Mouse (Mus musculus) lung, embryonic 16.5 days (tissue): Measurements from ENCODE around the gene Tap1. TPM values are rescaled to one million over a fixed set of nuclear protein-coding genes. Genes with fewer than 3 reads are reported as not detected.

Experiments
- ATAC-seq: fragments of 200-750 bp; cut with Nextera tagmentation; 2 replicates; pipeline ENCODE4 v1.8.0; 2017; ENCODE audit warnings: low read depth, mild to moderate bottlenecking, moderate library complexity
- H3K27ac ChIP-seq: fragments of 300-500 bp; sonication (generic); 2 replicates; pipeline ENCODE4 v1.5.1; 2014; ENCODE audit warnings: mild to moderate bottlenecking, control low read depth, low read length
- H3K27me3 ChIP-seq: fragments of 300-500 bp; sonication (generic); 2 replicates; pipeline ENCODE4 v1.6.1; 2014; ENCODE audit warnings: low read depth, low read length, mixed read lengths; ENCODE audit not compliant: control insufficient read depth, insufficient read depth
- H3K36me3 ChIP-seq: fragments of 300-500 bp; sonication (generic); 2 replicates; pipeline ENCODE4 v1.6.1; 2014; ENCODE audit warnings: low read length; ENCODE audit not compliant: control insufficient read depth, insufficient read depth
- H3K4me1 ChIP-seq: fragments of 300-500 bp; sonication (generic); replicated peaks from 2 replicates; pipeline ENCODE4 v1.6.1; 2014; ENCODE audit warnings: low read length, mixed read lengths; ENCODE audit not compliant: control insufficient read depth, insufficient read depth
- H3K4me2 ChIP-seq: fragments of 300-500 bp; sonication (generic); 2 replicates; pipeline ENCODE4 v1.6.1; 2014; ENCODE audit warnings: low read depth, low read length, control low read depth
- H3K4me3 ChIP-seq: fragments of 300-500 bp; sonication (generic); 2 replicates; pipeline ENCODE4 v1.5.1; 2014; ENCODE audit warnings: mild to moderate bottlenecking, low read length, control low read depth
- H3K9ac ChIP-seq: fragments of 300-500 bp; sonication (generic); 2 replicates; pipeline ENCODE4 v1.6.1; 2014; ENCODE audit warnings: low read length, control low read depth
- H3K9me3 ChIP-seq: fragments of 300-500 bp; sonication (generic); 2 replicates; pipeline ENCODE4 v1.6.1; 2016; ENCODE audit warnings: low read length; ENCODE audit not compliant: control insufficient read depth
- WGBS: fragments of 180-500 bp; shearing (Covaris S2); extraction: QIAGEN DNeasy Blood & Tissue Kit; methylation state at CpG from one replicate; pipeline ENCODE4 v1.1.7; 2014; 5-methylcytosine and 5-hydroxymethylcytosine counted together
- polyA plus RNA-seq: library from polyadenylated mRNA; unstranded; fragments of >200 nt; fragmentation: Nextera tagmentation; extraction: Ambion mirVana; gene quantifications from 2 replicates; pipeline ENCODE4 v1.2.1, GENCODE M21; 2015

The Tap1 gene
- polyA plus RNA-seq, 1 experiment from 2014 or later: 7.2 TPM

DNA sequence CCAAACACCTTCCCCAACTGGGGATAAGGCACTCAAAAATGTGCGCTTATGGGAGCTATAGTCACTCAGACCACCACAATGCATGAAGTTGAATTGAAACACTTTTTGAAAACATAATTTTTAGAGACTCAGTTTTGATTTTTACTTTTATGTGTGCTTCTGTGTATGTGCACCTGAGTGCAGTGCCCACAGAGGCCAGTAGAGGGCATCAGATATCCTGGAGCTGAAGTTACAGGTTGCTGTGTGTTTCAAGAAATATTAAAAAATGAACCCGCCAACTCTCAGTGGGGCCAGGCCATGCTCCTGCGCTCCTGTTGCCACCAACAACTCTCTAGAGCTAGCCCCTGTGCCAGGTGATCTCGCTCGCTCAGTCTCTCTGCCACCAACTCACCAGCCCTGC lies 14.8 kb upstream of the Tap1 start:
- no peak overlapping the region for H3K4me3 ChIP-seq
- WGBS: 94% methylated on average over 5 of the region's 5 CpGs

DNA sequence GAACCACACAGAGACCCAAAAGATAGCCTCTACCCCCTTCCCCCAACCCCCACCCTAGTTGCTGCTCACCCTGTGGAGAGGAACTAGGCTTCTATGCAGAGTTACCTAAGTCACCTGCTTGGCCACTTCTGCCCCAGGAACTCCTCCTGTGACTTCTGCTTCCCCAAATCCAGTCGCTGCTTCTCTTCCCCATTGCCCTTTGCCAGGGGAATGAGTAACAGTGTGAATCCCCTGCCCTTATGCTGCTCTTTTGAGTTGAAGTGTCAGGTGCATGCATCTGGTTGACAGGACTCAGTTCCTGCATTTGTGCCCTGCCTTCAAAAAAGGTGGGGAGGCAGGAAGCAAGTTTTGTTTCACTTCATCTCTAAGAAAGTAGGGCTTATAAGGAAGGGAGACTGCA lies 13.3 kb upstream of the Tap1 start:
- H3K9ac ChIP-seq: no peak overlapping the region
- peaks cover 11% of the 10 kb centered on the region for H3K9me3 ChIP-seq
- H3K4me3 ChIP-seq: no peak overlapping the region
- no peak overlapping the region for H3K4me2 ChIP-seq
- H3K36me3 ChIP-seq: no peaks in the 10 kb centered on the region
- WGBS: 52% methylated on average over 1 of the region's 1 CpGs
- H3K27me3 ChIP-seq: no peaks in the 10 kb centered on the region; the same call in none of the 2 replicates
- ATAC-seq: no peak
- no peak overlapping the region for H3K27ac ChIP-seq
- H3K4me1 ChIP-seq: no peaks in the 10 kb centered on the region

More for the DNA sequence above, 14.8 kb upstream of the Tap1 start:
- Histone ChIP-seq H3K9me3 (peaks cover 11% of the 10 kb centered on the region), H3K27me3 (no peaks in the 10 kb centered on the region; the same call in none of the 2 replicates), H3K36me3 (no peaks in the 10 kb centered on the region), H3K4me2 (no peak overlapping the region), H3K27ac (no peak overlapping the region), H3K4me1 (no peaks in the 10 kb centered on the region), H3K9ac (no peak overlapping the region)
- ATAC-seq: no peak

DNA sequence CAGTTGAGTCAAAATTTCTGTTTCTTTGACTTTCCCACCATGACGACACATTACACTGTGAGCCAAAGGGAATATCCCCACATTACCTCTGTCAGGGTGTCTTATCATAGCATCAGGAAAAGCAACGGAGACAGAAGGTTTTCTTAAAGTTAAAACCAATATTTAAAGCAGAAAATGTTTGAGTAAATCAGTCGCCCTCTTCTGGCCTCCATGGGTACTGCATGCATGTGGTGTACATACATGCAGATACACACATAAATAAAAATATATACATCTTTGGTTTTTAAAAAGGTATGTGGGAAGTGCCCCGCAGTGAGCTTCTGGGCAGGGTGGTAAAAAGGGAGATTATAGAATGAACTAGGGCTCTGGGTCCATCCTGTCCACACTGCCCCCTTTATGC lies 10.2 kb upstream of the Tap1 start:
- H3K4me3 ChIP-seq: no peak overlapping the region
- 65% methylated on average over 4 of the region's 4 CpGs for WGBS
- no peak overlapping the region for H3K9ac ChIP-seq
- no peaks in the 10 kb centered on the region for H3K36me3 ChIP-seq
- H3K27me3 ChIP-seq: no peaks in the 10 kb centered on the region
- ATAC-seq: no peak
- H3K4me1 ChIP-seq: no peaks in the 10 kb centered on the region
- H3K4me2 ChIP-seq: no peak overlapping the region
- H3K27ac ChIP-seq: no peak overlapping the region
- peaks cover 10% of the 10 kb centered on the region for H3K9me3 ChIP-seq

DNA sequence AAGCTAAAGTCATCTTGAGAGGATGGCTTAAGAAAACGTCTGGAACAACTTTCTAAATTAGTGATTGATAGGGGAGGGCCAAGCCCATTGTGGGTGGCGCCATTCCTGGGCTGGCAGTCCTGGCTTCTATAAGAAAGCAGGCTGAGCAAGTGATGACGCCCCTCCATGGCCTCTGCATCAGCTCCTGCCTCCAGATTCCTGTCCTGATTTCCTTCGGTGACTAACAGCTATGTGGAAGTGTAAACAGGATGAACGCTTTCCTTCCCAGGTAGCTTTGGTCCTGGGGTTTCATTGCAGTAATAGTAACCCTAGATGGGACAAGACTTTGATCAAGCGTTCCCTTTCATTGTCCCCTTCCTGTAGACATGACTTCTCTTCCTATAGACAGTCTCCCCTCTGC lies 8.3 kb upstream of the Tap1 start:
- no peak overlapping the region for H3K9ac ChIP-seq
- H3K27ac ChIP-seq: no peak overlapping the region
- H3K9me3 ChIP-seq: peaks cover 5% of the 10 kb centered on the region
- H3K4me1 ChIP-seq: no peaks in the 10 kb centered on the region
- 43% methylated on average over 6 of the region's 6 CpGs for WGBS
- H3K4me2 ChIP-seq: no peak overlapping the region
- H3K36me3 ChIP-seq: no peaks in the 10 kb centered on the region
- no peak for ATAC-seq
- H3K27me3 ChIP-seq: no peaks in the 10 kb centered on the region
- no peak overlapping the region for H3K4me3 ChIP-seq

DNA sequence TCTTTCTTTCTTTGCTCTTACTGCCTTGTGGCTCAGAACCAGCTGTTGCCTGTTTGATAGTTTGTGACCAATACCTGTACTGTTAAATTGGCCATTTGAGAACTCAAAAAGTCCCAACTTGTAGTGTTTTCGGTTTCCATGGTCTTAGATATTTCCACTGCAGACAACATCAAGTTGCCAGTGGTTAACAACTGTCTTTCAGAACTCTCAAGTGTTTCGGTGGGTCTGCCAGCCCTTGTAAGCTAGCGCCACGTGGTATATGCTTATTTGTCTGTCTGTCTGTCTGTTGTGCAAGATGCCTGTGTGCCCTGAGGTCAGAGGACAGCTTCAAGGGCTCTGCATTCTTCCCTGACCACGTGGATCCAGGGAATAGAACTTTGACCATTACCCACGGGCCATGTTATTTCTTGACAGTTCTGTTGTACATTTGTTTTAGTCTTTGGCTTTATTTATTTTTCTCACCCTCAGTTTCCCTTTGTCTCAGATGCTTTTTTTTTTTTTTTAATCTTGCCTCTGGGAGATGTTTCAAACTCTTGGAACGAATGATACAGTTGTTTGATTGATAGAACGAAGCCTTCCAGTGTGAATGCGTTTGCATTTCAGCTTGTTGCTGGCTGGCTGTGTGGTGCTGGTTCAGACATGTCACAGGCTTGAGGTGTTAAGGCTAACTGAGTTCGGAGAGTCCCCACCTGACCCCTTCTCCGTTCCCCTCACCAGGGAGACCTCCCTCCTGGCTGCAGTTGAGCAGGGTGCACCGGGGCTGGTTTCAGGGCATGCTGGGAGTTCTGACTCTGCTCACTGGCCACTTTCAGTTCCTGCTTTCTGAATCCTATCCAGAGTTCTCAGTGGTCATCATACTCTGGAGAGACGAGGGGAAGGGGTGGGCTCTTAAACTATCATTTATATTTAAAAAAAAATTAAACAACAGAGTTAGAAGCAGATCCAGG lies 7.2 kb upstream of the Tap1 start:
- no peak overlapping the region for H3K4me2 ChIP-seq
- peaks cover 5% of the 10 kb centered on the region for H3K9me3 ChIP-seq
- 58% methylated on average over 13 of the region's 13 CpGs for WGBS
- H3K27ac ChIP-seq: no peak overlapping the region
- no peak overlapping the region for H3K9ac ChIP-seq
- no peak for ATAC-seq
- H3K36me3 ChIP-seq: no peaks in the 10 kb centered on the region
- no peak overlapping the region for H3K4me3 ChIP-seq
- H3K27me3 ChIP-seq: no peaks in the 10 kb centered on the region
- no peaks in the 10 kb centered on the region for H3K4me1 ChIP-seq

DNA sequence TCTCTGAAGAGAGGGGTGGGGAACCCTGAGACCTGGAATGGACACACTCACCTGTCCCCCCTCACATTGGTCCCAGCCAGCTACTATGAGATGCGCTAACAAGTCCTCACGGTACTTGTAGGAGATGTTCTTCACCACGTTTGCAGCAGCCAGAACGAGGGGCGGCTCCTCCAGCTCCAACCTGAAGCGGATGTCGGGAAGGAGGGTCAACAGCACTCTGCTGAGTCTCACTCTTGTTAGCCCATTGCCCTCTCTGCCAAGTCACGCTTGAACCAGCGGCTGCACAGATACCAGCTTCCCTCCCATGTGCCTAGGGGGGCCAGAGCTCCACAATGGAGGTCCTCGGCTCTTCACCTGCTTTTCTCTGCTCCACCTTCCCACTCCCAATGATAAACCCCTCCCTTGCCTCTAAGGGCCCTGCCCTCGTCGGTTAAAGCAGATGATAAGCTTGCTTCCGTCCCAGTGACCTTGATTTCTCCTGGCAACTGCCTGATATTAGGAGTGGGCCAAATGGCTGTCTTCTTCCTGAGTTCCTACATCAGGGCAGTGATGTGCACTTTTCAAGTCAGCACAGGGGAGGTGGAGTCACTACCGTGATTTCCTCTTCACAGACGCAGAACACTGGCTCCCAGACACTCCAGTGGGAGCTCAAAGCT lies 3.7 kb upstream of the Tap1 start:
- peaks cover 8% of the 10 kb centered on the region; the same call in 1 of the 2 replicates for H3K27me3 ChIP-seq
- WGBS: 53% methylated on average over 15 of the region's 15 CpGs
- peaks cover 9% of the 10 kb centered on the region for H3K4me1 ChIP-seq
- H3K4me2 ChIP-seq: no peak overlapping the region
- no peak overlapping the region for H3K27ac ChIP-seq
- no peak overlapping the region for H3K4me3 ChIP-seq
- no peak for ATAC-seq
- H3K36me3 ChIP-seq: no peaks in the 10 kb centered on the region
- no peaks in the 10 kb centered on the region for H3K9me3 ChIP-seq
- no peak overlapping the region for H3K9ac ChIP-seq

GRCm38 (mm10) chr17:34185526-34185925 lies 1.8 kb upstream of the Tap1 start:
- no peak for ATAC-seq
- Histone ChIP-seq H3K4me3 (no peak overlapping the region), H3K27ac (no peak overlapping the region), H3K27me3 (peaks cover 13% of the 10 kb centered on the region; the same call in 1 of the 2 replicates), H3K4me2 (no peak overlapping the region), H3K9me3 (no peaks in the 10 kb centered on the region), H3K9ac (no peak overlapping the region), H3K36me3 (no peaks in the 10 kb centered on the region), H3K4me1 (peaks cover 9% of the 10 kb centered on the region)
- 85% methylated on average over 9 of the region's 9 CpGs for WGBS

GRCm38 (mm10) chr17:34186885-34187260 lies 480 bp upstream of the Tap1 start:
- H3K27ac ChIP-seq: peak overlapping the region; percentile 37; the same call in 1 of the 2 replicates
- H3K4me3 ChIP-seq: peak overlapping the region; percentile 71
- H3K9ac ChIP-seq: peak overlapping the region; percentile 75
- H3K36me3 ChIP-seq: no peaks in the 10 kb centered on the region
- no peaks in the 10 kb centered on the region for H3K9me3 ChIP-seq
- H3K4me2 ChIP-seq: peak overlapping the region; percentile 98
- peak; percentile 45 for ATAC-seq
- peaks cover 14% of the 10 kb centered on the region; the same call in 1 of the 2 replicates for H3K27me3 ChIP-seq
- H3K4me1 ChIP-seq: peaks cover 9% of the 10 kb centered on the region
- 4% methylated on average over 14 of the region's 14 CpGs for WGBS

GRCm38 (mm10) chr17:34188010-34188409 lies 657 bp downstream of the Tap1 start:
- no peaks in the 10 kb centered on the region for H3K9me3 ChIP-seq

More at GRCm38 (mm10) chr17:34188010-34188409, 657 bp downstream of the Tap1 start:
- Histone ChIP-seq H3K4me3 (peak overlapping the region; percentile 71), H3K27me3 (peaks cover 19% of the 10 kb centered on the region; the same call in 1 of the 2 replicates), H3K9ac (peak overlapping the region; percentile 75), H3K27ac (peak overlapping the region; percentile 26; the same call in 1 of the 2 replicates), H3K4me2 (peak overlapping the region; percentile 98), H3K36me3 (no peaks in the 10 kb centered on the region), H3K4me1 (peaks cover 9% of the 10 kb centered on the region)
- peak; percentile 11; the same call in 1 of the 2 replicates for ATAC-seq
- 3% methylated on average over 20 of the region's 20 CpGs for WGBS
